Mouse (Mus musculus) liver, embryonic 14.5 days (tissue): Measurements from ENCODE around the gene Gpr19.
A peak's percentile ranks its signal among the peaks of the same experiment; 100 is the strongest.

ENCODE experiments used
- CTCF ChIP-seq: IDR thresholded peaks from 2 replicates; pipeline ENCODE4 v1.5.1; 2016; ENCODE audit warnings: antibody characterized with exemption, low read depth, control low read depth
- EP300 ChIP-seq: IDR thresholded peaks from 2 replicates; pipeline ENCODE4 v1.6.1; 2016; ENCODE audit warnings: antibody characterized with exemption, low read depth

- TF ChIP-seq CTCF (peak; percentile 62), EP300 (no peak)
Measured at GRCm38 (mm10) chr6:134870209-134870742, 28.1 kb downstream of the Gpr19 start.
